ENCODE assay signal across 20 mouse cellular contexts in the genomic region with DNA sequence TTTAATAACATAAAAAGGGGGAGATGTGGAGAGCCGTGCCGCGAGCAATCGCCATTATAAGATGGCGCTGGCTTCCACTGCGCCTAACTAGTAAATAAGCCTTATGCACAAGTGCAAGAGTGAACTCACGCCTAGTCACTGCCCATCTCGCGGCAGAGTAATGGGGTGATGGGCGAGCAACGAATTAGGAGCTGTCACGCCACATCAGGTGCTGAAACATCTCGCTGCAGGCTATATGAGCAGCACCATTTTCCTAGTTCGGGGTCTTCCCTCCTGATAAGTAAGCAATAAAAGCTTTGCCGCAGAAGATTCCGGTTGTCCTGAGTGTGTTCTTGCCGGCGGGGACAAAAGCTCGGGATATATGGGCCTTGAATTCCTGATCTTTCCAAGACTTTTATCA. TPM values are rescaled to one million over a fixed set of nuclear protein-coding genes. Genes with fewer than 3 reads are reported as not detected.
"Had no signal": no experiment of that assay in that cellular context is flagged by ENCODE, and none has a peak within 500 bp of the region (broad histone marks: within the 10 kb centered on the region; RNA-seq: fewer than 3 reads in every experiment).

No protein-coding gene starts in this region.

RNA-seq across cellular contexts. Expression of gene Vmn1r1, which starts 12.7 kb away (rescaled TPM):
- polyA plus RNA-seq: cortical plate, adult 2 months; embryonic facial prominence, embryonic 10.5 days; embryonic facial prominence, embryonic 11.5 days; embryonic facial prominence, embryonic 12.5 days; embryonic facial prominence, embryonic 13.5 days; embryonic facial prominence, embryonic 14.5 days; embryonic facial prominence, embryonic 15.5 days; erythroblast, embryonic 14.5 days; forebrain, embryonic 10.5 days; forebrain, embryonic 11.5 days; forebrain, embryonic 12.5 days; forebrain, embryonic 13.5 days; forebrain, embryonic 14.5 days; forebrain, embryonic 15.5 days; forebrain, embryonic 16.5 days; forebrain, postnatal 0 days; frontal cortex, adult 2 months; gonadal fat pad, adult 2 months; heart, adult 2 months; heart, embryonic 10.5 days had no signal
